Mouse (Mus musculus): ENCODE data around the gene Dvl2.
A peak's percentile ranks its signal among the peaks of the same experiment; 100 is the strongest.

Gene Dvl2

GRCm38 (mm10) chr11:70027397-70027796 lies 27.0 kb downstream of the Dvl2 start:
- no peak for DNase-seq (ENCODE audit: low spot score in 2 of 2)

GRCm38 (mm10) chr11:70028401-70029129 lies 28.2 kb downstream of the Dvl2 start:
- no peak for DNase-seq (ENCODE audit: low spot score in 2 of 2)

- DNase-seq (ENCODE audit: low spot score in 2 of 2), result peak in 1 of 2 experiments; percentile 75
These were observed 28.9 kb downstream of the Dvl2 start for GRCm38 (mm10) chr11:70029130-70029801.

GRCm38 (mm10) chr11:70029829-70030550 lies 29.6 kb downstream of the Dvl2 start:
- DNase-seq (ENCODE audit: low spot score in 2 of 2), result no peak

GRCm38 (mm10) chr11:70030651-70031320 lies 30.4 kb downstream of the Dvl2 start:
- no peak for DNase-seq (ENCODE audit: low spot score in 2 of 2)

GRCm38 (mm10) chr11:70031321-70031670 lies 30.9 kb downstream of the Dvl2 start:
- DNase-seq (ENCODE audit: low spot score in 2 of 2), result no peak

- DNase-seq (ENCODE audit: low spot score in 2 of 2), result no peak
These were observed 37.8 kb downstream of the Dvl2 start for GRCm38 (mm10) chr11:70038174-70038573.

GRCm38 (mm10) chr11:70039631-70040030 lies 39.2 kb downstream of the Dvl2 start:
- no peak for DNase-seq (ENCODE audit: low spot score in 2 of 2)

GRCm38 (mm10) chr11:70040184-70040583 lies 39.8 kb downstream of the Dvl2 start:
- no peak for DNase-seq (ENCODE audit: low spot score in 2 of 2)

GRCm38 (mm10) chr11:70042309-70043085 lies 42.1 kb downstream of the Dvl2 start:
- no peak for DNase-seq (ENCODE audit: low spot score in 2 of 2)

GRCm38 (mm10) chr11:70043665-70044064 lies 43.3 kb downstream of the Dvl2 start:
- DNase-seq (ENCODE audit: low spot score in 2 of 2), result no peak

- DNase-seq (ENCODE audit: low spot score in 2 of 2), result no peak
These were observed 45.0 kb downstream of the Dvl2 start for GRCm38 (mm10) chr11:70045435-70045834.

- no peak for DNase-seq (ENCODE audit: low spot score in 2 of 2)
These were observed 49.0 kb downstream of the Dvl2 start for GRCm38 (mm10) chr11:70049366-70049765.

GRCm38 (mm10) chr11:70049816-70050215 lies 49.4 kb downstream of the Dvl2 start:
- no peak for DNase-seq (ENCODE audit: low spot score in 2 of 2)

- no peak for DNase-seq (ENCODE audit: low spot score in 2 of 2)
These were observed 52.8 kb downstream of the Dvl2 start for GRCm38 (mm10) chr11:70053156-70053555.

GRCm38 (mm10) chr11:70053898-70054570 lies 53.6 kb downstream of the Dvl2 start, which contains the start of gene Asgr1:
Gene Asgr1, plus strand, starts transcription at chr11:70054085.
- DNase-seq (ENCODE audit: low spot score in 2 of 2), result no peak

- peak; percentile 75 to 83 for DNase-seq (ENCODE audit: low spot score in 2 of 2)
These were observed 55.3 kb downstream of the Dvl2 start for GRCm38 (mm10) chr11:70055618-70056214.

GRCm38 (mm10) chr11:70057805-70058204 lies 57.4 kb downstream of the Dvl2 start:
- no peak for DNase-seq (ENCODE audit: low spot score in 2 of 2)

- DNase-seq (ENCODE audit: low spot score in 2 of 2), result no peak
These were observed 59.5 kb downstream of the Dvl2 start for GRCm38 (mm10) chr11:70059930-70060329.

Data from spleen, postnatal 10 days (tissue).